Mouse (Mus musculus): ENCODE measurements at regions not wholly inside any gene's neighbourhood (a gene's known extent, or its start where the extent isn't known, plus 50 kb on each side); places are given as distances from the start of the nearest gene placed in this dataset.

GRCm38 (mm10) chr1:186347413-186348147 lies 230.5 kb upstream of the Lyplal1 start:
- TF ChIP-seq POLR2A (IDR thresholded peaks at IDR 0.05; ENCODE audit: borderline replicate concordance, extremely low read depth, low read depth, low read length) (no peak), CTCF (IDR thresholded peaks at IDR 0.05; ENCODE audit: insufficient read depth, low read length) (no peak)

All from lung, adult 2 months (tissue).